Mouse (Mus musculus) NIH3T3 (cell line): Measurements from ENCODE around the gene Gm5269.

Source experiments
- DNase-seq: peaks from one replicate; pipeline ENCODE4 v3.0.0-alpha.2; 2012; ENCODE audit warnings: low read depth

Gene Gm5269

GRCm38 (mm10) chr1:45881228-45881832 is 8.7 kb downstream of the Gm5269 start:
- no peak for DNase-seq

GRCm38 (mm10) chr1:45877463-45877862 is 12.6 kb downstream of the Gm5269 start:
- no peak for DNase-seq

GRCm38 (mm10) chr1:45876450-45877198 is 13.4 kb downstream of the Gm5269 start:
- no peak for DNase-seq

GRCm38 (mm10) chr1:45875640-45876039 is 14.4 kb downstream of the Gm5269 start:
- no peak for DNase-seq

GRCm38 (mm10) chr1:45873250-45873649 is 16.8 kb downstream of the Gm5269 start:
- DNase-seq: peak; percentile 19

GRCm38 (mm10) chr1:45868479-45869137 is 21.5 kb downstream of the Gm5269 start:
- DNase-seq: no peak

GRCm38 (mm10) chr1:45868050-45868449 is 22.0 kb downstream of the Gm5269 start:
- no peak for DNase-seq

- DNase-seq: no peak
Observed at GRCm38 (mm10) chr1:45866288-45867018, 23.6 kb downstream of the Gm5269 start.

- DNase-seq: no peak
Observed at GRCm38 (mm10) chr1:45865727-45866126, 24.3 kb downstream of the Gm5269 start.

- no peak for DNase-seq
Observed at GRCm38 (mm10) chr1:45865316-45865715, 24.8 kb downstream of the Gm5269 start.

GRCm38 (mm10) chr1:45864564-45865014 is 25.5 kb downstream of the Gm5269 start:
- peak; percentile 71 for DNase-seq

- no peak for DNase-seq
Observed at GRCm38 (mm10) chr1:45863641-45864040, 26.4 kb downstream of the Gm5269 start.

GRCm38 (mm10) chr1:45861162-45861561 is 28.9 kb downstream of the Gm5269 start:
- DNase-seq: no peak

- DNase-seq: peak; percentile 65
Observed at GRCm38 (mm10) chr1:45860349-45860748, 29.7 kb downstream of the Gm5269 start.

GRCm38 (mm10) chr1:45858038-45858437 is 32.0 kb downstream of the Gm5269 start:
- no peak for DNase-seq

GRCm38 (mm10) chr1:45845466-45845865 is 44.6 kb downstream of the Gm5269 start:
- DNase-seq: no peak
